Mouse (Mus musculus) forebrain, embryonic 11.5 days (tissue): Measurements from ENCODE around the gene Thap8. TPM values are rescaled to one million over a fixed set of nuclear protein-coding genes. Genes with fewer than 3 reads are reported as not detected.

Experiments
- ATAC-seq: fragments of 200-750 bp; cut with Nextera tagmentation; replicated peaks from 2 replicates; pipeline ENCODE4 v1.8.0; 2017; ENCODE audit warnings: moderate TSS enrichment; ENCODE audit not compliant: low FRiP score
- DNase-seq: peaks from one replicate; pipeline ENCODE4 v3.0.0-alpha.2; 2017; ENCODE audit warnings: low spot score
- H3K27ac ChIP-seq: fragments of 300-500 bp; sonication (generic); 2 replicates; pipeline ENCODE4 v1.5.1; 2014; ENCODE audit warnings: low read depth, low read length
- H3K27me3 ChIP-seq: fragments of 300-500 bp; sonication (generic); 2 replicates; pipeline ENCODE4 v1.6.1; 2014; ENCODE audit warnings: mild to moderate bottlenecking, low read length, mixed read lengths; ENCODE audit not compliant: control insufficient read depth, insufficient read depth
- H3K36me3 ChIP-seq: fragments of 300-500 bp; sonication (generic); 2 replicates; pipeline ENCODE4 v1.6.1; 2014; ENCODE audit warnings: mild to moderate bottlenecking, low read length, moderate library complexity, mixed read lengths; ENCODE audit not compliant: control insufficient read depth, insufficient read depth
- H3K4me1 ChIP-seq: fragments of 300-500 bp; sonication (generic); replicated peaks from 2 replicates; pipeline ENCODE4 v1.6.1; 2014; ENCODE audit warnings: low read length, mixed read lengths; ENCODE audit not compliant: control insufficient read depth, insufficient read depth
- H3K4me2 ChIP-seq: fragments of 300-500 bp; sonication (generic); 2 replicates; pipeline ENCODE4 v1.6.1; 2014; ENCODE audit warnings: low read depth, mild to moderate bottlenecking, low read length, moderate library complexity, mixed read lengths; ENCODE audit not compliant: severe bottlenecking
- H3K4me3 ChIP-seq: fragments of 300-500 bp; sonication (generic); 2 replicates; pipeline ENCODE4 v1.5.1; 2014; ENCODE audit warnings: low read depth, low read length
- H3K9ac ChIP-seq: fragments of 300-500 bp; sonication (generic); 2 replicates; pipeline ENCODE4 v1.6.1; 2014; ENCODE audit warnings: low read length
- H3K9me3 ChIP-seq: fragments of 300-500 bp; sonication (generic); 2 replicates; pipeline ENCODE4 v1.6.1; 2016; ENCODE audit warnings: low read length, mixed read lengths; ENCODE audit not compliant: control insufficient read depth
- WGBS: fragments of 180-500 bp; shearing (Covaris S2); extraction: QIAGEN DNeasy Blood & Tissue Kit; methylation state at CpG from one replicate; pipeline ENCODE4 v1.1.7; 2014; 5-methylcytosine and 5-hydroxymethylcytosine counted together
- polyA plus RNA-seq: library from polyadenylated mRNA; unstranded; fragments of >200 nt; fragmentation: Nextera tagmentation; extraction: Ambion mirVana; gene quantifications from 2 replicates; pipeline ENCODE4 v1.2.1, GENCODE M21; 2014

The Thap8 gene
- polyA plus RNA-seq, 1 experiment from 2014 or later = 0.13 TPM

GRCm38 (mm10) chr7:30306083-30306779 lies 26.3 kb downstream of the Thap8 start:
- no peaks in the 10 kb centered on the region for H3K27me3 ChIP-seq
- ATAC-seq (no peak), DNase-seq (no peak)
- peaks cover 9% of the 10 kb centered on the region for H3K4me1 ChIP-seq
- H3K4me3 ChIP-seq = no peak overlapping the region
- 94% methylated on average over 16 of the region's 16 CpGs for WGBS
- H3K9me3 ChIP-seq = no peaks in the 10 kb centered on the region
- H3K27ac ChIP-seq = no peak overlapping the region
- H3K9ac ChIP-seq = no peak overlapping the region
- H3K36me3 ChIP-seq = peaks cover 12% of the 10 kb centered on the region; the same call in 1 of the 2 replicates
- H3K4me2 ChIP-seq = no peak overlapping the region

- WGBS = 6% methylated on average over 27 of the region's 27 CpGs
- H3K36me3 ChIP-seq = peaks cover 8% of the 10 kb centered on the region; the same call in 1 of the 2 replicates
- H3K27me3 ChIP-seq = no peaks in the 10 kb centered on the region
- no peaks in the 10 kb centered on the region for H3K9me3 ChIP-seq
- ATAC-seq (peak; percentile 100), DNase-seq (peak; percentile 94)
- H3K4me3 ChIP-seq = peak within 1 kb of the TSS; percentile 61
- H3K9ac ChIP-seq = peak within 1 kb of the TSS; percentile 68
- H3K4me2 ChIP-seq = peak within 1 kb of the TSS; percentile 86
- H3K4me1 ChIP-seq = peaks cover 9% of the 10 kb centered on the region
- H3K27ac ChIP-seq = no peak within 1 kb of the TSS
Measured at GRCm38 (mm10) chr7:30308076-30309005, 28.4 kb downstream of the Thap8 start, which contains the start of gene Alkbh6. Alkbh6 (plus strand) TSS chr7:30308717.

- H3K27me3 ChIP-seq = no peaks in the 10 kb centered on the region
- H3K4me1 ChIP-seq = peaks cover 11% of the 10 kb centered on the region
- H3K27ac ChIP-seq = no peak overlapping the region
- H3K36me3 ChIP-seq = peaks cover 4% of the 10 kb centered on the region; the same call in 1 of the 2 replicates
- no peak for ATAC-seq
- peak overlapping the region; percentile 86 for H3K4me2 ChIP-seq
- H3K9me3 ChIP-seq = no peaks in the 10 kb centered on the region
- H3K9ac ChIP-seq = peak overlapping the region; percentile 68
- peak overlapping the region; percentile 61 for H3K4me3 ChIP-seq
- DNase-seq = no peak
- WGBS = 70% methylated on average over 15 of the region's 15 CpGs
Measured at GRCm38 (mm10) chr7:30309395-30310129, 29.7 kb downstream of the Thap8 start.

- ATAC-seq (no peak), DNase-seq (no peak)
- H3K27me3 ChIP-seq = no peaks in the 10 kb centered on the region
- no peak overlapping the region for H3K9ac ChIP-seq
- H3K36me3 ChIP-seq = peaks cover 4% of the 10 kb centered on the region; the same call in 1 of the 2 replicates
- H3K9me3 ChIP-seq = no peaks in the 10 kb centered on the region
- no peak overlapping the region for H3K4me3 ChIP-seq
- no peak overlapping the region for H3K4me2 ChIP-seq
- peaks cover 15% of the 10 kb centered on the region for H3K4me1 ChIP-seq
- H3K27ac ChIP-seq = no peak overlapping the region
- WGBS = 91% methylated on average over 12 of the region's 12 CpGs
Measured at GRCm38 (mm10) chr7:30310136-30310535, 30.2 kb downstream of the Thap8 start.

GRCm38 (mm10) chr7:30313666-30314320 lies 33.9 kb downstream of the Thap8 start:
- Histone ChIP-seq H3K4me2 (no peak overlapping the region), H3K4me3 (no peak overlapping the region), H3K9me3 (no peaks in the 10 kb centered on the region), H3K27me3 (no peaks in the 10 kb centered on the region), H3K27ac (no peak overlapping the region), H3K9ac (no peak overlapping the region), H3K4me1 (peaks cover 11% of the 10 kb centered on the region), H3K36me3 (no peaks in the 10 kb centered on the region; the same call in 1 of the 2 replicates)
- ATAC-seq (no peak), DNase-seq (no peak)
- WGBS = 49% methylated on average over 27 of the region's 27 CpGs

- WGBS = 1% methylated on average over 9 of the region's 9 CpGs
- no peaks in the 10 kb centered on the region for H3K27me3 ChIP-seq
- H3K4me2 ChIP-seq = peak within 1 kb of the TSS; percentile 43
- ATAC-seq (0 out of 2 replicates have a peak, but pooled peaks have one; percentile 55), DNase-seq (peak; percentile 67)
- H3K4me1 ChIP-seq = peaks cover 6% of the 10 kb centered on the region; the same call in 1 of the 2 replicates
- H3K36me3 ChIP-seq = no peaks in the 10 kb centered on the region; the same call in 1 of the 2 replicates
- H3K4me3 ChIP-seq = peak within 1 kb of the TSS; percentile 27
- H3K27ac ChIP-seq = no peak within 1 kb of the TSS
- no peaks in the 10 kb centered on the region for H3K9me3 ChIP-seq
- peak within 1 kb of the TSS; percentile 41 for H3K9ac ChIP-seq
Measured at GRCm38 (mm10) chr7:30314721-30315155, 34.8 kb downstream of the Thap8 start, which contains the start of gene Syne4. Syne4 (plus strand) TSS chr7:30314807.

- DNase-seq (no peak), ATAC-seq (no peak)
- H3K9me3 ChIP-seq = no peaks in the 10 kb centered on the region
- H3K4me1 ChIP-seq = peaks cover 6% of the 10 kb centered on the region; the same call in 1 of the 2 replicates
- H3K27ac ChIP-seq = no peak overlapping the region
- no peak overlapping the region for H3K4me3 ChIP-seq
- WGBS = 80% methylated on average over 13 of the region's 13 CpGs
- H3K36me3 ChIP-seq = no peaks in the 10 kb centered on the region; the same call in 1 of the 2 replicates
- H3K4me2 ChIP-seq = no peak overlapping the region
- H3K9ac ChIP-seq = no peak overlapping the region
- H3K27me3 ChIP-seq = no peaks in the 10 kb centered on the region
Measured at GRCm38 (mm10) chr7:30315559-30316529, 36.0 kb downstream of the Thap8 start.
